Mouse (Mus musculus): ENCODE measurements around the gene Me3.

DNA sequence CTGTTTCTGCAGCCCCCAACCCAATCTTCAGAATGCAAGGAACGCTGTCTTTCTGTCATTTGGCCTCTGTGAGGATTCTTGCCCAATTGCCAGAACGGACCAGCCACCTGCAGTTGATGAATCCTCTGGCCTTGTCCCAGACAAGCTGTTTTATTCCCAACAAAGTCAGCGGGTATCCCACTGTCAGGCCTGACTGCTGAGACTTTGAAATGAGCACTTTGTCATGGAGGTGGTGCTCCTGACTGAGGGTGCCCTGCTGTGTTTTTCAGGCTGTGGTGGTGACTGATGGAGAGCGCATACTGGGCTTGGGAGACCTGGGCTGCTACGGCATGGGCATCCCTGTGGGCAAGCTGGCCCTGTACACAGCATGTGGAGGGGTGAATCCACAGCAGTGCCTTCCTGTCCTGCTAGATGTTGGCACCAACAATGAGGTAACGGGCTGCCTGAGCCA lies 164.2 kb downstream of the Me3 start:
- TF ChIP-seq HCFC1 (IDR thresholded peaks at IDR 0.05; ENCODE audit: borderline replicate concordance, insufficient read depth, low read length) (no peak), MAFK (IDR thresholded peaks at IDR 0.05; ENCODE audit: insufficient read depth, low read depth, low read length) (no peak), CHD2 (IDR thresholded peaks at IDR 0.05; ENCODE audit: low read depth, low read length) (no peak)
